Mouse (Mus musculus): ENCODE results near the gene Usp54. TPM values are rescaled to one million over a fixed set of nuclear protein-coding genes. Genes with fewer than 3 reads are reported as not detected.
A peak's percentile ranks its signal among the peaks of the same experiment; 100 is the strongest.
"Not testable (repeated sequence)": the region's sequence is repeated elsewhere in the genome, so short reads cannot be mapped to it uniquely, and the experiment has no call there.

The Usp54 gene
- total RNA-seq, 2 experiments from 2014 or later = 38.6 to 51.9 TPM

GRCm38 (mm10) chr14:20612820-20613219, 28.0 kb downstream of the Usp54 start:
- no peak for DNase-seq (ENCODE audit: low spot score in 2 of 2)

- DNase-seq (ENCODE audit: low spot score in 2 of 2) = no peak
Observed at GRCm38 (mm10) chr14:20610146-20610545, 30.7 kb downstream of the Usp54 start.

GRCm38 (mm10) chr14:20609519-20609918, 31.3 kb downstream of the Usp54 start:
- no peak for DNase-seq (ENCODE audit: low spot score in 2 of 2)

GRCm38 (mm10) chr14:20607396-20608126, 33.3 kb downstream of the Usp54 start:
- no peak for DNase-seq (ENCODE audit: low spot score in 2 of 2)

GRCm38 (mm10) chr14:20601287-20601686, 39.6 kb downstream of the Usp54 start:
- DNase-seq (ENCODE audit: low spot score in 2 of 2) = no peak

- no peak for DNase-seq (ENCODE audit: low spot score in 2 of 2)
Observed at GRCm38 (mm10) chr14:20600203-20600602, 40.7 kb downstream of the Usp54 start.

- DNase-seq (ENCODE audit: low spot score in 2 of 2) = no peak
Observed at GRCm38 (mm10) chr14:20599542-20599941, 41.3 kb downstream of the Usp54 start.

- peak; percentile 41 to 73 for DNase-seq (ENCODE audit: low spot score in 2 of 2)
Observed at GRCm38 (mm10) chr14:20595781-20596180, 45.1 kb downstream of the Usp54 start.

GRCm38 (mm10) chr14:20587458-20587857, 53.4 kb downstream of the Usp54 start:
- no peak for DNase-seq (ENCODE audit: low spot score in 2 of 2)

- DNase-seq (ENCODE audit: low spot score in 2 of 2) = no peak
Observed at GRCm38 (mm10) chr14:20578822-20579407, 61.9 kb downstream of the Usp54 start.

GRCm38 (mm10) chr14:20576179-20576578, 64.7 kb downstream of the Usp54 start:
- peak; percentile 80 to 88 for DNase-seq (ENCODE audit: low spot score in 2 of 2)

- DNase-seq (ENCODE audit: low spot score in 2 of 2) = not testable (repeated sequence)
Observed at GRCm38 (mm10) chr14:20573196-20573595, 67.7 kb downstream of the Usp54 start.

GRCm38 (mm10) chr14:20565256-20566021, 75.4 kb downstream of the Usp54 start:
- DNase-seq (ENCODE audit: low spot score in 2 of 2) = no peak

- DNase-seq (ENCODE audit: low spot score in 2 of 2) = no peak
Observed at GRCm38 (mm10) chr14:20564692-20565091, 76.2 kb downstream of the Usp54 start.

- no peak for DNase-seq (ENCODE audit: low spot score in 2 of 2)
Observed at GRCm38 (mm10) chr14:20561897-20562296, 79.0 kb downstream of the Usp54 start.

- no peak for DNase-seq (ENCODE audit: low spot score in 2 of 2)
Observed at GRCm38 (mm10) chr14:20550136-20550535, 90.7 kb downstream of the Usp54 start.

GRCm38 (mm10) chr14:20546415-20546814, 94.4 kb downstream of the Usp54 start, which contains the start of gene Ppp3cb:
Gene Ppp3cb (minus strand): TSS chr14:20546573.
- peak; percentile 77 to 89 for DNase-seq (ENCODE audit: low spot score in 2 of 2)

GRCm38 (mm10) chr14:20545529-20546331, 95.1 kb downstream of the Usp54 start:
- peak; percentile 84 to 85 for DNase-seq (ENCODE audit: low spot score in 2 of 2)

GRCm38 (mm10) chr14:20544467-20545411, 96.1 kb downstream of the Usp54 start:
- no peak for DNase-seq (ENCODE audit: low spot score in 2 of 2)

GRCm38 (mm10) chr14:20529643-20530042, 111.2 kb downstream of the Usp54 start:
- DNase-seq (ENCODE audit: low spot score in 2 of 2) = no peak

All from layer of hippocampus, postnatal 14 days (tissue).